9 mouse cellular contexts compared by ENCODE assay signal in the genomic region with DNA sequence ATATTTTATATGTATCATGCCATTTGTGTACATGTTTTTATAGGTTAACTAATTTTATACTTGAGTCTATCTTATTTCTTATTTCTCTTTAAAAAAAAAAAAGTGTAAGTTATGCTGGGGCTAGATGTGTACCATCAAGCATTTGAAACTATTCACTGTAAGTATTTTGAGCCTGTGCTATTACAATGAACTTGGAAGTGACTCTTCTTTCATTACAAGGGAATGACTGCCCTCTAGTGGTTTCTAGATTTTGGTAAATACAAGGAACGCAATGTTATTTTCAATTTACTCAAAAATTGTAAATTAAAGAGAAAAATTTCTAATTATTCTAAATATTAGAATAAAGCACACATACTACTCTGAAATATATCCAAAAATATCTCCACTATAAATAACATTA.
DNase-seq lines count a peak whose midpoint lies in the region; ATAC-seq and TF ChIP-seq lines count a peak whose summit lies in the region.
"Had no signal": no experiment of that assay in that cellular context is flagged by ENCODE, and none has a peak within 500 bp of the region (broad histone marks: within the 10 kb centered on the region; RNA-seq: fewer than 3 reads in every experiment).

No protein-coding gene starts in this region.

- H3K9ac ChIP-seq in forebrain, embryonic 12.5 days = no peak overlapping the region
- H3K9ac ChIP-seq in midbrain, postnatal 0 days (replicated peaks; ENCODE audit: low read length, poor library complexity, severe bottlenecking) = no peak overlapping the region

- intact Hi-C loops in gastrocnemius, postnatal 36 days (cut with DNase I) = loop anchor here (5.0 kb wide), 1 partner anchor 297 kb away; no protein-coding TSS in a partner anchor

- TF ChIP-seq CTCF in midbrain, postnatal 0 days (IDR thresholded peaks at IDR 0.05) = peak; percentile 79

- H3K4me3 ChIP-seq in forebrain, embryonic 12.5 days (replicated peaks) = no peak overlapping the region
- no peak overlapping the region for H3K4me3 ChIP-seq in midbrain, postnatal 0 days (ENCODE audit: low read depth, low read length)
- H3K4me3 ChIP-seq: myocyte had no signal

- H3K36me3 ChIP-seq in forebrain, embryonic 12.5 days (replicated peaks) = no peaks in the 10 kb centered on the region
- H3K36me3 ChIP-seq in midbrain, postnatal 0 days (ENCODE audit: insufficient read depth, low read length) = no peaks in the 10 kb centered on the region

- ATAC-seq in forebrain, embryonic 12.5 days (ENCODE audit: low FRiP score) = peak; percentile 79
- peak; percentile 68 for ATAC-seq in midbrain, postnatal 0 days (ENCODE audit: low FRiP score)

- no peak overlapping the region for H3K4me2 ChIP-seq in forebrain, embryonic 12.5 days
- H3K4me2 ChIP-seq in midbrain, postnatal 0 days (ENCODE audit: low read depth, low read length, poor library complexity, severe bottlenecking) = no peak overlapping the region

- peak; percentile 22 for DNase-seq in layer of hippocampus, adult 9-10 months (ENCODE audit: low spot score)
- DNase-seq in layer of hippocampus, adult 11-12 months (ENCODE audit: low spot score) = no peak
- DNase-seq in NIH3T3 (ENCODE audit: low read depth) = peak; percentile 64
- DNase-seq in midbrain, postnatal 0 days (ENCODE audit: low spot score) = peak; percentile 87
- DNase-seq in urinary bladder, postnatal 36 days (ENCODE audit: low spot score in 2 of 2) = no peak
- DNase-seq in layer of hippocampus, adult 9-11 months = no peak
- no peak for DNase-seq in gastrocnemius, postnatal 36 days

- no peaks in the 10 kb centered on the region for H3K27me3 ChIP-seq in forebrain, embryonic 12.5 days
- H3K27me3 ChIP-seq in midbrain, postnatal 0 days (ENCODE audit: insufficient read depth, low read length) = no peaks in the 10 kb centered on the region

- H3K27ac ChIP-seq in forebrain, embryonic 12.5 days = no peak overlapping the region
- no peak overlapping the region for H3K27ac ChIP-seq in midbrain, postnatal 0 days (ENCODE audit: low read depth, low read length)

- no peaks in the 10 kb centered on the region for H3K4me1 ChIP-seq in forebrain, embryonic 12.5 days
- H3K4me1 ChIP-seq in midbrain, postnatal 0 days (ENCODE audit: insufficient read depth, low read length) = no peaks in the 10 kb centered on the region

- 47% methylated on average over 1 of the region's 1 CpGs for WGBS in forebrain, embryonic 12.5 days
- 46% methylated on average over 1 of the region's 1 CpGs for WGBS in midbrain, postnatal 0 days

- H3K9me3 ChIP-seq in forebrain, embryonic 12.5 days = no peaks in the 10 kb centered on the region
- H3K9me3 ChIP-seq in midbrain, postnatal 0 days (ENCODE audit: low read length) = no peaks in the 10 kb centered on the region

Comparison
In these comparisons a context has a peak if more than half of its experiments do, and no peak if none do; other contexts are left out.
1. DNase-seq: peak in layer of hippocampus, adult 9-10 months (single experiment), NIH3T3 (single experiment) and midbrain, postnatal 0 days (single experiment); none in layer of hippocampus, adult 11-12 months (single experiment), urinary bladder, postnatal 36 days (0 of 2), layer of hippocampus, adult 9-11 months (single experiment) and gastrocnemius, postnatal 36 days (0 of 2).